Mouse (Mus musculus) urinary bladder, postnatal 14 days (tissue): ENCODE data around the gene Pacsin2.
"Not testable (repeated sequence)": the region's sequence is repeated elsewhere in the genome, so short reads cannot be mapped to it uniquely, and the experiment has no call there.

ENCODE experiments used
- DNase-seq: peaks from one replicate; pipeline ENCODE4 v3.0.0; 2021; ENCODE audit warnings: low spot score

Pacsin2 gene

DNA sequence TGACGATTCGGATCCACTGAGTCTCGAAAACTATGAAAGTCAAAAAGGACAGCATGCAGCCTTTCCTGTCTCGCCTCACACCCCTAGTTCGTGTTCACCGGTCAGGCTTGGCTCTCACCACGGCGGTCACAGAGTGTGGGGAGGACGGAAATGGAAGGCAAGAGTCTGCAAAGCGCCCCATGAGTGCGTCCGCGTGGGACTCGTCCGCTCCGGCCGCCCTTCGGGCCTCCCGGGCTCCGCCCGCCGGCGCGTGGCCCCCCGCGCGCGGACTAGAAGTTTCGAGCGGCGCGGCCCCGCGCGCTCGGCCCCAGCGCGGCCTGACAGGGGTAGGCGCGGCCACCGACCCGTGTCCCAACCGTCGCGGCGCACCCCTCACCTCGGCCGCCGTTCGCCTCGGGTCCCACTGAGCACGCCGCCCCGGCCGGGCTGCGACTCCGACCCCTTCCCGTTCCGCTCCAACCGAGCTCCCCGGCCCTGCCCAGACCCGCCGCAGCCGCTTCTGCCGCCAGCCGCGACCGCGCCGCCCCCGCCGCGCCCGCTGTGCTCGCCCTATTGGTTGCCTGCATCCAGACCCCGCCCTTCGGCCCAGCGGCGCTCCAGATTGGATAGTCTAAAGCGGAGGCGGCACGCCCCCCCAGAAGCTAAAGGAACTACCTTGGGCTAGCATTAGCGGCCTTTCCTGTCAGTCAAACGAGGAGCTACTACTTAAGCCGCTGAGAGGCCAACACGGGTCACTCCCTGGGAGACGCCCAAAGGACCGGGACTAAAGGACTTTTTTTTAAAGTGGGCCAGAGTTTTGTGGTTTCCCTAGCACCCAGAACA, at the start of gene Pacsin2:
Gene Pacsin2 (minus strand): TSS at position 524 of the 822 bp plus-strand sequence.
- peak; percentile 99 for DNase-seq

DNA sequence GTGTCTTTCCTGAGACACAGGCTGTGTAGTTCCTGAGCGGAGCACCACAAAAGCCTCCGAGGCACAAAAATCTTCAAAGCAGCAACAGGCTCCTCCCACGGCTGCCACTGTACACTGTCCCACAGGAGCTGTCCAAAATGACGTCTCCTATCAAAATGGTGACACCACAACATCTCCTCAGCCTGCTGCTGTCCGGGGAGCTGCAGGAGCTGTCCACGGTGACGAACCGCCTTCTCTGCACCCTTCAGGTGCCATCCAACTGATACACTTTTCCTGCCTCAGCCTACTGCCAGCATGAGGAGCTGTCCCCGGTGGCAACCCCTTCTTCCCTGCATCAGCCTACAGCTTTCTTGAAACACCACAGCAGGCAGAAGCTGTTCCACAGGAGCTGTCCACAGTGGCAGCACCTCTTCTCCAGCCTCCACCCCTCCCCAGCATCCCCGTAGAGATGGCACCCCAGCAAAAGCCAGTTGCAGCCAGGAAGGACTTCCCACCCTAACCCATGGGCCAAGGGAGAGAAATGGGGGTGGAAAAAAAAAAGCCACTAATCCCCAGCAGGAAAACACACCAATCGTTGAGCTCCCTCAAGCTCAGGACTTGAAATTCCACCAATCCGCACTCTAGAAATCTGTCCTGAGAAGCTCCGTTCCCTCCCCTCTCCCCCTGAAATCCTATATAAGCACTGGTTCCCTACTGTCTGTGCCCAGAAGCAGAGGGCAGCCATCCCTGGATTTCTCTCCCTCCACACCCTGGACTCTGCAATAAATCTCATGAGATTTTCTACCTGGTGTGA, 48.3 kb upstream of the Pacsin2 start:
- no peak for DNase-seq

DNA sequence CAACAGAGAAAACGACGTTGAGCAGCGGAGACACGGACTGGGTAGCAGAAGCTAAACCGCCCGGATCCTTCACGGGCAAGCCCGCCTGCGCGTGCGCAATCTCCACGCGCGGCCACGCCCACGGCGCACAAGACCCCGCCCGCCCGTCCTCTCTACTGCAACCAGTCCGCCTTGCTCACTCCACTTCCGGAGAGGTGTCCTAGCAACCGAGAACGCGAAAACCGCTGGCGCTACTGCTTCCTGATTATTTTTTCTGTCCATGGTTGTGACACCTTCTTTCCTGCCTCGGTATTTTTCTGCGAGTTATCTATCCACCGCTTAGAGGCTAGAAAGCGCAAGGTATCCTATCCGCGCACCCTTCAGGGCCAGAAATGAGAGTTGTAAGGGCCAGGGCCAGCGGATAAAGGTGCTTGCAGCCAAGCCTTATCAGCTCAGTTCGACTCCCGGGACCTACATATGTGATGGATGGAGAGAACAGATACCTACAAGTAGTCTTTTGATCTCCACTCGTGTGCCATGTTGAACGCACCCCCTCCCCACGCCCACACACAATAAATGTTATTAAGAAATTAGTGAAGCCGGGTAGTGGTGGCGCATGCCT, 46.5 kb upstream of the Pacsin2 start, which contains the start of gene Ttll1:
Gene Ttll1 (minus strand): TSS at position 89 of the 601 bp plus-strand sequence.
- DNase-seq: peak; percentile 96

DNA sequence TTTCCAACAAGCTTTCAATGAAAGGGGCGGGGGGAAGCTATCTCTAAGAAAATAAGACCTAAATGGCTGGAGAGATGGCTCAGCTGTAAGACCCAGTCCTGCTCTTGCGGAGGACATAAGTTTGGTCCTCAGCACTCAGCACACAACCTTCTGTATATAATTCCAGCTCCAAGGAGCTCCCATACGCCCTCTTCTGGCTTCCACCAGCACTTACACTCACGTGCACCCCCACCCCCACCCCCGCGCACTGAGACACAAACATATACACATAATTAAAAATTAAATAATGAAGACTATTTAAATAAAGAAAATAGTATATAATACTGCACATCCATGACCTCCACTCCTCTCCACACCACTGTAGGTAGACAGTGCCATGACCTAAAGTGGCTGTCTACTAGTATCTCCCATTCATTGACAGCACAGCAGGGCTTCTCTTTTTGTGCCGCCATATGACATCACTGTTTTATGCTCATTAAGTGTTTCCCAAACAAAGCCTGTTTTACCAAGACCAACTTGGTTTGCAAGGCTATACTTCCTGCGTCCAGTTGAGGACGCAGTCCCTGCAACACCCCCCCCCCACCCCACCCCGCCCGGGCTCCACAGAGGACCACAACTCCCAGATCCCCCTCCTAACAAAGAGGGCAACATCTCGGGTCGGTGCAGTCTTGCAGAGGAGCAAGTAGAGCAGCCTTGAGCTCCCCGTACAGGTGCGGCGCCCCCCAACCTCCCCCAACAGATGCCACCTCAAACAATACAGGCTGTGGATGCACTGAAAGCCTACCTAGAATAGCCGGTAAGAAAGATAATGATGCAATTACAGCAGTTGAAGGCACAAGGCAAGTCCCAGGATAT, 45.8 kb upstream of the Pacsin2 start:
- DNase-seq: no peak

DNA sequence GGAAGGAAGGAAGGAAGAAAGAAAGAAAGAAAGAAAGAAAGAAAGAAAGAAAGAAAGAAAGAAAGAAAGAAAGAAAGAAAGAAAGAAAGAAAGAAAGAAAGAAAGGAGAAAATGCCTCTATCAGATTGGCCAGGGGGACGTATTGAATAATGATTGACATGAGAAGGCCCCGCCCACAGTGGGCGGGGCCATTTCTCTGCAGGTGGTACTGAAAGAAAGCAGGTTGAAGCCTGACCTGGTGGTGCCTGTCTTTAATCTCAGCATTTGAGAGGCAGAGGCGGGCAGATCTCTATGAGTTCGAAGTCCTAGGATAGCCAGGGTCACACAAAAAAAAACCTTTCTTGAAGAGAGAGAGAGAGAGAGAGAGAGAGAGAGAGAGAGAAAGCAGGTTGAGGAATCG, 37.1 kb upstream of the Pacsin2 start:
- not testable (repeated sequence) for DNase-seq

DNA sequence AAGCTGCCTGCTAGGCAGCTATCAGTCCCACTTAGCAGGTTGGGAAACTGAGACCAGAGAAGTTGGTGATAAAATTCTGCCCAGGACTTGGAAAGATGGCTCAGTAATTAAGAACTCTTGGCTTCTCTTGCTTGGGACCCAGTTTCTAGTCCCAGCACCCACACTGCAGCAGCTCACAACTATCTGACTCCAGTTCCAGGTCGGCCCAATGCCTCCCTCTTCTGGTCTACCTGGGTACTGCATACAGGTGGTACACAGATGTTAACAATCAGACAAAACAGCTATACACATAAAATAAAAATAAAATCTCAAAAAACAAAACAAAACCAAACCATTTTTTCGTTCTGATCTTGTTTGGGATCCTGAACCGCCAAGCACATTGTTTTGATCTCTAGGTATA, 35.9 kb upstream of the Pacsin2 start:
- DNase-seq: peak; percentile 38

DNA sequence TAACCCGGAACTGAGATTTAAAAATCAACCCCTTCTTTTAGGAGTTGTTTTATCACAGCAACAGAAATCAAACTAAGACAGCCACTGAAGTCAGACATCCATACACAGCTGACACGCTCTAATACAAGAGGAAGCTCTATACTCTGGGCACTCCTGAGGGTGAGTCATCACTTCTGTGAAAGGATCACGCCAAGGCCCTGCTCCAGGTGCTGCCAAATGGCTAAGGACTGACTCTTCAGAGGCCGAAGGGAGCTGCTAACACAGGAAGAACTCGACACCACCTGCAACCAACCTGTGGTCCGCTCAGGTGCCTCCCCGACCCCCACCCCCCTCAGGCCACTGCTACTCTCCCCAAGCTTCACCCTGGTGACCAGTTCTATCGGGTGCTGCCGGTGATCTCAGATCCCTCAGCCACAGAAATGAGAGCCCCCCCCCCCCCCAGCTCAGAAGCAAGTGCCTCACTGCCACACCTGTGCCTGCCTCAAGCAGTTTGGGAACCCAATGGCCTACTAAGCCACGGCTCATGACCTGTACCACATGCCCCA, 34.9 kb upstream of the Pacsin2 start:
- DNase-seq: no peak

DNA sequence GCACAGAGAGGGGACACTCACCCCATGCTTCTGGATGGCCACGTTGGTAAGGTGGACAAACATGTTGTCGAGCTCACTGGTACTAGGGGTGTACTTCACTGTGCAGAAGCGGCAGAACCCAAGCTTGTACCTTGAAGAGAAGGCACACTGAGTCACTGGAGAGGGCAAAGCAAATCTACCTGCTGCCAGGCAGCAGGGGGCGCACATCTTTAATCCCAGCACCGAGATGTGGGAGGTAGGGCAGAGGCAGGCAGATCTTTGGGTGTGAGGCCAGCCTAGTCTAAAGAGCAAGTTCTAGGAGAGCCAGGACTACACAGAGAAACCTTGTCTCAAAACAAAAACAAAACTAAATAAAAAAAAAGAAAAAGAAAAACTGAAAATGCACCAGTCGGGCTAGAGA, 32.9 kb upstream of the Pacsin2 start:
- no peak for DNase-seq

DNA sequence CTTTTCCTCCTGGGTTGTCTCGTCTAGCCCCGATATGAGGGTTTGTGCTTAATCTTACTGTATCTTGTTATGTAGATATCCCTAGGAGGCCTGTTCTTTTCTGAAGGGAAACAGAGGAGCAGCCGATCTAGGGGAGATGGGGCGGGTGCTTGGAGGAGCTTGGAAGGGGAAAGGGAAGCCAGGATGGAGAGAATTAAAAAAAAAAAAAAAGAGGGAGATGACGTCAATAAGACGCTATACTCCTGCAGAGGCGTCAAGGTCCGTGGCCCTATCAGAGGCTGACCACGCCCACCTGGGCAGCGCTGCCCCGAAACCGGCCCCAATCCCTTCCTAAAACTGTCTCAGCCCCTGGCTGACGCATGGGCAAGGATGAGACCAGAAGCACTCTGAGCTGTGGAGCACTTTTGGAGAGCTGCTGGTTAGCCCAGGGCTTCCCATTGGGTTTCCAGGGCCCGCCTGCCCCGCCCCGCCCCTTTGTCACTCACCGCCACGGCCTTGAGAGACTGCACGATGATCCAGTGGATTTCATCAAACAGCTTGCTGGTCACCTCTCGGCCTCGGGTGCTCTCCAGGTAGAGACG, 31.5 kb upstream of the Pacsin2 start:
- DNase-seq: no peak

DNA sequence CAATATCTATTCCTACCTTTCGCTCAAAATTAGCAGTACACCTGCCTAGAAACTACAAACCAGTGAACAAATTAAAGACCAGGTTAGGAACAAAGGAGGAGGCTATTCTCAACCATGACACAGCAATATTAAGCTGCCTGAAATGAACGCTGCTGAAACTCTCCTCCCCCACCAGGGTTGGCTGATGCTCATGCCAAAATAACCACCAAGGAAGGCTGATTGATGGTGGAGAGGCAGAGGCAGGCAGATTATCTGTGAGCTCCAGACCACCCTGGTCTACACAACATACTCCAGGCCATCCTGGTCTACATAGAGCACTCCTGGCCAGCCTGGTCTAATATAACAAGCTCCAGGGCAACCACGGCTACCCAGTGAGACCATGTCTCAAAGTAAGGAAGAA, 30.8 kb upstream of the Pacsin2 start:
- no peak for DNase-seq

DNA sequence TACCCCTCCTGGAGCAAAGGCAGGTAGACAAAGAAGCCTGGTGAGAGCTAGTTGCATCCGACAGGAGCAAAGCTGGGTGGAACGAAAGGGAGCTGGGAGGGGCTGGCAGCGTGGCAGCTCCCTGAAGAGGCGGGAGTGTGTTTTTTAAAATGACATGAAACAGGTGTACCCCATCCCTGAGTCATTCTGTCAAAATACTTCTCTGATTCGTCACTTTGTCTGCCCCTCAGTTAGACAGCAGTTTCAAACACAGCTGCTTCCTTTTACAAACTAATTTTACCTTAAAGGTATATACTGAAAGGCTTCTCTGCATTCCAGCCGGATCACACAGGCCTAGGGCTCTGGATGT, 30.1 kb upstream of the Pacsin2 start:
- no peak for DNase-seq

DNA sequence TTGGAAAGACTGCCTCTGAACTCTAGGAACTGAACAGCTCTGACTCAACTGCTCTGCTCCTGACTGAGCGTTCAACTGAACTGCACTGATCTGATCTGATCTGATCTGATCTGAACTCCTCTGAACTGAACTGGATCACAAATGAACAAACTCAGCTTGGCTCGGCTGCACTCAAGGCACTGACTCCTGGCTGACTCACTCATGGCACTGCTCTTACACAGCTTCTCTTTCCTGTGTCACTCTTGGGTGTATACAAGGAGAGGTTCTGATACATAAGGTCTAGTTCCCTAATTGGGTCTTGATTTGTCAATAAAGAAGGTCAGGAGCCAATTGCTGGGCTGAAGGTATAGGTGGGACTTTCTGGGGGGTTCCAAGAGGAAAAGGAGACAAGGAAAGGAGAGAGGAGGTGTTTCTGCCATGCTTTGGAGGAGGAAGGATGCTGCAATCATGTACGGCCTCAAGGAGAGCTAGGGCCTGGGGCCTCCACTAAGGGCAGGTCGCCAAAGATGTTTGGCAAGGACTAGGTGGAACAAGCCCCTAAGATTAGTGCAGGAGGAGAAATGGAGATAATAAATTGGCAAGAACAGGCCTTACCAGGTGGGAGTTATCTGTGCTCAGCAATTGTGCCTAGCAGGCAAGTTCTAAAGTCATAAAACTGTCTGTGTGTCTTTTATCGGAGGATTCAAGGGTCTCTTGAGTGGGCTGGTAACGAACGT, 29.6 kb upstream of the Pacsin2 start:
- DNase-seq: no peak

DNA sequence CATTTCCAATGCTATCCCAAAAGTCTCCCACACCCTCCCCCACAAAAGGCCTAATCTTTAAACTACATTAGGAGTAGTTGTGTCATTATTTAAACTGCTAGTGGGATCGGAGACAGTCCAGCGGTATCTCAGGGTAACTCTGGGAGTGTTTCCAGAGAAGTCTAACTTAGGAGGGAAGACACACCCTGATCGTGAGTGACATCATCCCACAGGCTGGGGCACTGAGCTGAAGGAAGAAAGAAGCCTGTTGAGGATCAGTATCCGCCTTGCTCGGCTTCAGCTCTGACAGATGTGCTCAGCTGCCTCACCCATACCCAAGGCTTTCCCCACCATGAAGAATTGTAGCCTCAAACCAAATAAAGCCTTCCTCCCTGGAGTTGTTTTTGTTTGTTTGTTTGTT, 27.5 kb upstream of the Pacsin2 start:
- DNase-seq: no peak

DNA sequence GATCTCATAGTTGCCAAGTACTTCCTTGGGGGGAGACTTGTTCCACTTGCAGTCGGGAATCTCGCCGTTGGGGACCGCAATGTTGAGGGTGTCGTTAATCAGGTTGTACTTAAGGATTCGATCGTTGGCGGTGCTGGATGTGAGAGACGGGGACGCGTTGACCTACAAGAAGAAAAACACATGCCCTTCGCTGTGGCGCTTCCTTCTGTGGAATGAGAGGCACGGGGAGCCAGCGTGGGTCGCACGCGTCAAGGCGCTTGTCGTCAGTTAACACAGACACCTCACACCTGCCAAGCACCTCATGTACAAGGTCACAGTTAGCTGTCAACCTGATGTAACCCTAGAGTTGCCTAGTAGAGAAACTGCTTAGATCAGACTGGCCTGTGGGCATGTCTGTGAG, 25.1 kb upstream of the Pacsin2 start:
- no peak for DNase-seq

DNA sequence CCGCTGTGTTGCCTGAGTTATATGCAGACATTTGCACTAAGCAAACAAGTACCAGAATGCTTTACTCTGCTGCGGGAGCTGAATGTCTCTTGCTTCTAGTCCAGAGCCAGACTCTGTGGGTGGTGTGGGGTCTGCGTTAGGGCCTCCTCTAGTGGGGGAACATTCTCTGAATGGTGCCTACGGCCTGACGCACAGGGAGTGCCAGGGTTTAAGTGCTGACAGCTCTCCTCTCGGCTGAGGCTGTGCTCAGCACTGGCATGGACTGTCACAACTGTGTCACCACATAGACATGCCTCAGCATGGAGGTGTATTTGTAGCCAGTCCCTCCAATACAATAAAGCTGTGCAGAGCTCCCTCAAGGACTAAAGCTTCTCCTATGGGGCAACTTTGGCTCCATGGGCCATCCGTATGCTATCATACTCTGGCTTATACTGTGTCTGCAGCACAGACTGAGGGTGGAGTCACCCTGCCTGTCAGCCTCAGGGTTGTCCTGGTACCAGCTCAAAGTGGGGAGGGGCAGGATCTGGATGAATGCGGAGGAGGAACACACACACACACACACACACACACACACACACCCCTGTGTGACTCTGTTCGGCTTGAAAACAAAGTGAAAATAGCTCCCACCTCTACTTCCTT, 23.2 kb upstream of the Pacsin2 start:
- DNase-seq: no peak

DNA sequence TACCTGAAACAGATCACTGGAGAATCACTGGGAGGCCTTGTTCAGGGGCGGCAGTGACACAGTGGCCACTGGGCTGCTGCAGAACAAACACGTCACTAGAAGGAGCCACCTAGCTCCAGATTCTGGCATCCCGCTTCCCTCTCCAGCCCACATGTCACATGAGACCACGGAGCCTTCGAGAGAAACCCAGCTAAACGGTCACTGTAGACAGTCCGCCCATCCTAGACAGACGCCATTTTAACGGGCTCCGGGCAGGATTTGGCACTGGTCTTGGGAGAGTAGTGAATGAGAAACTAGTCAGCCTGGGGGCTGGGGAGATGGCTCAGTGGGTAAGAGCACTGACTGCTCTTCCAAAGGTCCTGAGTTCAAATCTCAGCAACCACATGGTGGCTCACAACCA, 19.9 kb upstream of the Pacsin2 start:
- DNase-seq: no peak

DNA sequence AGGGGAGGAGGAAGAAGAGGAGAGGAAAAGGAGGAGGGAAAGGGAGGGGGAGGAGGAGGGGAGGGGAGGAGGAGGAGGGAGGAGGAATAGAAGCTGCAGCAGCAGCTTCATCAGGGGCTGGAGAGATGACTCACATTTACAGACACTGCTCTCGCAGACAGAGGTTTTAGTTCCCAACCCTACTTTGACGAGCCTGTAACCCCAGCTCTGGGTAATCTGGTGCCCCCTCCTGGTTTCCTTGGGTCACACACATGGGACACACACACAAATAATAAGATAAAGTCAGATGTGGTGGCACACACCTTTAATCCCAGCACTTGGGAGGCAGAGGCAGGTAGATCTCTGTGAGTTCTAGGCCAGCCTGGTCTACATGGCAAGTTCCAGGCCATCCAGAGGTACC, 19.1 kb upstream of the Pacsin2 start:
- peak; percentile 31 for DNase-seq

DNA sequence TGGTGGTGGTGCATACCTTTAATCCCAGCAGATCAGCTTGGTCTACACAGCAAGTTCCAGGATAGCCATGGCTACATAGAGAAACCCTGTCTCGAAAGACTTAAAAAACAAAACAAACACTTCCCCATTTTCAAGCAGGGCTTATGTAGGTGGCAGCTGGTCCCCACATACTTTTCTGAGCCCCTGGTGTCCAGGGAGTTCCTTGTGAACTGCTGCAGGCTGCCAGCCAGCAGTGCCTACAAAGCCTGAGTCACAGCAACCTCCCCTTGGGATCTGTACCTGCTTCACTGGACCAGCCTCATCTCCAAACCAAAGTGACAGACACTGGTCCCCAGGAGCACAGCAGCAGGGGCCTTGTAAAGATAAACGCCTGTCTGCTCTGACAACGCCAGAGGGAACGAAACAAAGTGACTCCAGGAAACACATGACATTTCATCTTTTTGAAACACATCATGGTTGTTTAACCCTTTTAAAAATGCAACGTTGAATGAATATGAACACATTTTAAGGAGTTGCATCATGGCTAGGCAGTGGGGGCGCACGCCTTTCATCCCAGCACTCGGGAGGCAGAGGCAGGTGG, 18.3 kb upstream of the Pacsin2 start:
- no peak for DNase-seq

DNA sequence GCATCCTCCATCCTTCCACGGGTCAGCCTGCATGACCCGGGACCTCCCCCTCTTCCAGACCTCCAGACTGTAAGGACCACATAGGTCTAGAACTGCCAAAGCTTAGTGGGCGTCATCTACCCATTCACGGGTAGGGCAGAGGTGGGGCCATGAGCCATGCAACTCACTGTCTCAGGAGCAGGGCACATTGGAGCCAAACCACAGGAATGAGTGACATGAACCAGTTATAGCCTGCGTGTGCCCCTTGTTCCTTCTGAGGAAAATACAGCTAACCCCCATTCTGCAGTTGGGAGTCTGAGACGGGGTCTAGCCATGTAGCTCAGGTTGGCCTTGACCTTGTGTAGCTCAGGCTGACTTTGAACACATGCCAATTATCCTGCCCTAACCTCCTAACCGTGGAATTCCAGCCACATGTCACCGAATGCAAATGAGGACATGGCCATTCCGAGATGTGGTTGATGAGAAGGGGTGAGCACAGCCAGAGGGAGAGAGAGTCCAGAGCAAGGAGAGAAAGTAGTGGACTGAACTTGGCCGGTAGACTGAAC, 16.9 kb upstream of the Pacsin2 start:
- no peak for DNase-seq

DNA sequence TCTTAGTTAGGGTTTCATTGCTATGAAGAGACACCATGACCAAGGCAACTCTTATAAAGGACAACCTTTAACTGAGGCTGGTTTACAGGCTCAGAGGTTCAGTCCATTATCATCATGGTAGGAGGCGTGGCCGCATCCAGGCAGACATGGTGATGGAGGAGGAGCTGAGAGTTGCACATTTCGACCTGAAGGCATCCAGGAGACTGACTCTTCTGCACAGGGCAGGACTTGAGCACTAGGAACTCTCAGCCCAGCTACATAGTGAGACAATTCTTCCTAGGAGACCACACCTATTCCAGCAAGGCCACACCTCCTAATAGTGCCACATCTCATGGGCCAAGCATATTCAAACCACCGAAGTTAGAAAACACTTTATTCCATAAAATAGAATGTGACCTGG, 15.4 kb upstream of the Pacsin2 start:
- DNase-seq: no peak
